Mouse (Mus musculus): ENCODE data around the gene Sh3bgr. TPM values are rescaled to one million over a fixed set of nuclear protein-coding genes. Genes with fewer than 3 reads are reported as not detected.
A peak's percentile ranks its signal among the peaks of the same experiment; 100 is the strongest.

The Sh3bgr gene
- total RNA-seq, 2 experiments from 2014 or later = 977 to 1,012 TPM

DNA sequence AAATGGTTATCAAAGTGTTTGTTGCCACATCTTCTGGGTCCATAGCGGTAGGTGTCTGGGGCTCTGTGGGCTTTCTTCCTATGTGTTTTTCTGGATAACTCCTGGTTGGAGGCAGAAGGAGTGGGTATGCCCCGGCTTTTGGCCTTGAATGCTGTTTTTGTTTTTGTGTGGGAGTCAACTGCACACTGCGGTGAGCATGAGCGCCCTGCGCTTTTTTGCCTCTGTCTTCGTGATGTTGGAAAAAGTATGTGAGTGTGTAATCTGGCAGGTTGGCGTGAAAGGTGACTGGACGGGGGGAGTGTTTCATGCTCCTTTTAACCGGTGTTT is 415 bp downstream of the Sh3bgr start:
- intact Hi-C loops (cut with DNase I; ENCODE audit: low total_unique reads) = no loop called here
- no peak for DNase-seq

DNA sequence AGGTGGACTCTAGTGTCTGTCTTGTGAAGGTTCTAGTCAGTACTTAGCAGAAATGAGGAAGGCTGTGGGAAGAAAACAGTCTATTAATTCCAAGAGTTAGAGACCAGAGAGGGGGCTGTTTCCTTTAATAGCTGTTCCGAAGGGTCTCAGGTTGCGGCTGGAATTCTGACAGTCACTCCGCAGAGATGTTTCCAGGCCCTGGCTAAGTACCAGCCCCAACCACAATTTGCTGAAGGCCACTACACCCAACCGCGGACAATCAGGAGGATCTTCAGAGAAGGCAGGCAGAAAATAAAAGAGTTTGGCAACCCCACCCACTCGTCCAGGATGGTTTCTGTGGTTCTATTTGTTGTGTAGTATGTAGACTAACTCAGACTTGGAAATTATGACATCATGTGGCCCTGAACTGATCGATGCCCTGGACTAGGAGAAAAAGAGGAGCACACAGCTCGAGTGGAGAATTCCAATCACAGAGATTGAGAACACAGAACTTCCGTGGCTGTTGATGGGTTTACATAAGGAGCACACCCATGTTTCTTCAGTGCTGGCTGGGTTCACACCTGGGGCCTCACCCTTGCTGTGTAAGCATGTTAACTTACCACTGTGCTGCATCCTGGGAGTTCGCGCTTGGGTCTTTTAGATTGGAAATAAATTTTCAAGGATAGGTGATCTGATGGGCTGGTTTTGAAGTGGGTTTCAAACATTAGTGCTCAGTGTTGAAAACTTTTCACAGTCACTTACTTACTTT is 1.4 kb downstream of the Sh3bgr start:
- intact Hi-C loops (cut with DNase I; ENCODE audit: low total_unique reads) = no loop called here
- peak; percentile 45 for DNase-seq

DNA sequence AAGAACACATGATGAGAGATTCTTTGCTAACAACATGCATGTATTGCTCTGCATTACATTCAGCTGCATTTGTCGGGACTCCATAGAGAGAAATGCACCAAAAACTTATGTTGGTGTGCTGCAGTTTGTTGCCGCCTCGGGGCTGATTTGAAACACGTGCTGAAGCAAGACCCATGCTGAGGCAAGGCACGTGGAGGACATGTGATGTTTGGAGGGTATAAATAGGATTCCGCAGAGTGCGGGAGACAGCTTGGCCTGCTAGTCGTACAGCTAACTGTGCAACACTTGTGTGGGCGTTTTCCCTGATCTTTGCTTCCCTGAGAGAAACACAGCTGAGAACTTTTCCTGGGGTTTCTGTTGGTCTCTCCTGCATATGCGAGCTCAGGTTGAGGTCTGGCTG is 9.5 kb downstream of the Sh3bgr start:
- DNase-seq = no peak
- intact Hi-C loops (cut with DNase I; ENCODE audit: low total_unique reads) = no loop called here

DNA sequence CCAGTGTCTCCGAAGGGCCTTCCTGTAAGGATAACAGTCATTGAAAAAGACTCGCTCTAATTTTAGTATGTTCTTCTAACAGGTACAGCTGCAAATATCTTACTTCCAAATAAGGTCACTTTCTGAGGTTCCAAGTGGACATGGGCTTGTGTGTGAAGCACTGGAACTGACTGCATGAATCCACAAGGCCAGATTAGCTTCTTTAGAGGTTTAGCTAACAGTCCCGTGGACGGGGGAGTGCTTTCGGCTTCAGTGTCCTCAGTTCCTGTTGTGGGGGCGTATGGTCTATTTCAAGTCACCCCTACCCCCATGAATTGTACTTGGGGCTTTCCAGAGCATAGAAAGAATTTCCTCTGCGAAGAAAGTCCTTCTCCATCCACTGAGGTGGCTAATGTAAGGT is 10.6 kb downstream of the Sh3bgr start:
- no peak for DNase-seq
- intact Hi-C loops (cut with DNase I; ENCODE audit: low total_unique reads) = no loop called here

DNA sequence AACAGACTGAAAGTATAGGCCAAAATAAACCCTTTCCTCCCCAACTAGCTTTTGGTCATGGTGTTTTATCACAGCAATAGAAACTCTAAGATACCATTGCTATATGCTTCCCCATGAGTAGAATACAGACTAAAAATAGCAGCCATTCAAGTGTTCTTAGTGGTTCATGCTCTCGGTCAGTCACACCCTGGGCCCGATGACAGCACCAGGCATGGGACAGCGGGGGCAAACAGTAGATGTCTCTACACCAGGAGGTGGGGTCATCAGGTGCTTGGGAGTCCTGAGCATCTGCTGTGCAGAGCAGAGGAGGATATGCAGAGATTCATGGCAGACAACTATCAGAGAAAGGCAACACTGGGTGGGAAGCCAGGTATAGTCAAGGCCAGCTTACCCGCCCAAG is 12.8 kb downstream of the Sh3bgr start:
- intact Hi-C loops (cut with DNase I; ENCODE audit: low total_unique reads) = no loop called here
- no peak for DNase-seq

DNA sequence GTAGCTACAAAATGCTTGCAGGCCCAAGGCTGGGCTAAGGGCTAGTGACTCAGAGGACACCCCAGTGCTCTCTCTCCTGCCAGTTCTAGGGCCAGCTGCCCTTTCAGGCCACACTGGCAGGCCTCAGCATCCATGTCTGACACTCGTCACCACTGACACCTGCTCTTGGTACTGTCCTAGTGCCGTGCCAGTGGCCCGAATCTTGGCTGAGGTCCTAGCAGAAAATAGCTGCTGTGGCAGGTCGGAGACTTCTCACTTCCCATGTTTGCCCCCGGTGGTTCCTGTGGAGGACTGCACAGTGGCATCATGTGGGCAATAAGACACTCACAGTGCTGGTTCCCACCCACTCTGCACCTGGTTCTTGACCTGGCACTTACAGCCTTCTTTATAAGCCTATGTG is 21.2 kb downstream of the Sh3bgr start:
- peak; percentile 77 for DNase-seq

DNA sequence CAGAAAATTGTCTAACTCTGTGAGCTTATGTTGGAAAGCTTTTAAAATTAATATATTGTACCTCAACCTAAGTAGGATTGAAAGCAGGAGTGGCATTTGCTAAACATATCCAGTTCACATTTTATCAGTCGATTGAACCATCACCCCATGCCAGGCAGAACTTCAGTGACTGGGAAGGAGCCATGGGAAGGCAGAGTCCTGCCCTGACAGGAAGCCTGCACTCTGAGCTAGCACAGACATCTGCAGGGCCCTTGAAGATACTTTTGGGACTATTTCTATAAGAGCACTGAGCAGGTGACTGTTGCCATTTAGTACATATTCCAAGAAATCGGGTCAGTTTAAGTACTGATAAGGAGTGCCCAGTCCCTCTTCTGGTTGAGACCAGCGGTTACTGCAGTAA is 21.7 kb downstream of the Sh3bgr start:
- no peak for DNase-seq
- intact Hi-C loops (cut with DNase I; ENCODE audit: low total_unique reads) = no loop called here

More for the DNA sequence above, 21.2 kb downstream of the Sh3bgr start:
- intact Hi-C loops (cut with DNase I; ENCODE audit: low total_unique reads) = no loop called here

DNA sequence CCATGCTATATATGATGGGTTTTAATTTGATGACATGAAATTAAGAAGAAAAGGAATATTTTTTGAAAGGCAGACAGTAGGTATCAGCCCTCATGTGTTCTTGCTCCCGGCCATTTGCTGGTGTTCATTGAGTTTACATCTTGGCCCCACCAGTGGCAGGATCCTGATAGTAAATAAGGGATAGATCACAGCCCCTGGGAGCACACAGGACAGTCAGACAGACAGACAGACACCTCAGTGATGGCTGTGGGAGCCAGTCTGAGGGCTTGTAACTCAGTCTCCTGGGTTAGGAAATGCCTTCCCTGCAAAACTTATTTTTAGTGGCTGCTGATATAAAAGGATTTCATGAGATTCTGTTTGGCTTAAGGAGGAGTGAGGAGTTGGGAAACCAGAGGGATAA is 22.2 kb downstream of the Sh3bgr start:
- DNase-seq = no peak
- intact Hi-C loops (cut with DNase I; ENCODE audit: low total_unique reads) = no loop called here

DNA sequence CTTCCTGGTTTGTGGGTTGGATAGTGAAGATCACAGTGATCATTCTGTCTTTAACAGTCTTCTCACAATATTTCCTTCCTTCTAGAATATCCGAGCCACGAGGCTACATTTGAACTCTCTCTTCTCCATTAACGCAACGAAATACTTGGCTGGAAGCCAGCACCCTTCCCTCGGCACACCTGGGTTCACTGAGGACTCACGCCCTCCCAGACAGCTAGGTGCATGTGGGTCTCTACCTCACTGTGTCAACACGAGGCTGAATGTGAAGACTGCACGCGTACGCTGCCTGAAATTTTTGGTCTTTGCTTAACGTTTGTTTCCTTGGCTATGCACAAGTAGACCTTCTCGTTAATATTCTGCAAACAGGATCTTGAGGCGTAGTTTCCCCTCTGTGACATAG is 28.2 kb downstream of the Sh3bgr start:
- no peak for DNase-seq
- intact Hi-C loops (cut with DNase I; ENCODE audit: low total_unique reads) = no loop called here

DNA sequence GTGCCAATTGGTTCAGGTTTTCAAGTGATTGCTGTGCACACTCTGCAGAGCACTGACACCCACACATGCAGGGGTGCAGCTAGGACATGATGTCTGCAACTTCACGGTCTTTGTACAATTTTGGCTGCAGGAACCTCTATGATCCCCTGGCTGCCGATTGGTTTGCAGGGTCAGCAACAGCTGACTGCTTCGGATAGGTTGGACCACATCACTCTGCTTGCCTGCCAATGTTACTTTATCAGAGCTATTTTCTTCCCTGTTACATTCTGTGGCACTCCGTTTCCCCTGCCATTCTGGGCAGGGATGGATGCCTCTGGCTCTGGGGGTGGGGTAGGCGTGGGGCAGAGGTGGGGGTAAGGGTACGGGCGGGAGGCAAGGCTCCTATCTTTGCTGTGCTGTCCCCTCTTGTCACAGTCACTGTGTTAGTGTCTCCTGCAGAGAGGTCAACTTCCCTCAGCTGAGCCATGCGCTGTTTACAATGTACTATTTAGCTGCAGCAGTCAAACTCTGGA is 28.9 kb downstream of the Sh3bgr start:
- intact Hi-C loops (cut with DNase I; ENCODE audit: low total_unique reads) = no loop called here
- DNase-seq = peak; percentile 13

DNA sequence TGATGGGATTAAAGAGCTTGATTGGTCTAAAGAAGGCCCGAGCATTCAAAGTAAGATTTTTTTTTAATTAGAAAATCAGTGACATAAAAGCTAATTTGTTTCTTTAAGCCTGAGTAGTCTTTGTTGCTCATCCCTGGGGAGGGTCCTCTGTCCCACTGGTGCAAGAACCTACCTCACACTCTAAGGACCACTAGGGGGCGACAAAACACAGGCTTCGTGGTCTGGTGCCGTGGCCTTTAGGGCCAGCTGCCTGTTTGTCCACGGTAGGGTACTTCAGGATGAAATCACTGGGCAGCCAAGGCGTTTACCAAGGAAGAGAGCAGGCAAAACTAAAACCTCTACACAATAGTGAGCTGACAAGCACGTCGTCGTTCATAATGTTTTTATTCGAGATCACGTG is 30.2 kb downstream of the Sh3bgr start:
- intact Hi-C loops (cut with DNase I; ENCODE audit: low total_unique reads) = loop anchor here (2.0 kb wide), 1 partner anchor 114 kb away; no protein-coding TSS in a partner anchor
- DNase-seq = peak; percentile 70

DNA sequence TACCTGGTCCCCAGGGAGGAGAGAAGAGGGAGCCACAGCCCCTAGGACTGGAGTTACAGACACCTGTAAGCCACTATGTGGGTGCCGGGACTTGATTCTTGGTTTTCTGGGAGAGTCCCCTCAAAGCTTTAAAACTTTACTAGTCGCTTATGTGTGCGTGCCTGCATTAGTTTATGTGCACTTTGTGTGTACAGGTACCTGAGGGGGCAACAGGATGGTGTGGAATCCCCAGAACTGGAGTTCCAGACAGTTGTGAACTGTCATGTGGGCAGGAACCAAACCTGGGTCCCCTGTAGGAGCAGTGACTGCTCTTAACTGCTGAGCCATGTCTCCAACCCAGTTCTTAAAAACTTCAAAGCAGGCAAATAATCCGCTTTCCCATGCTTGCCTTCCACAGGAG is 31.0 kb downstream of the Sh3bgr start:
- no peak for DNase-seq
- intact Hi-C loops (cut with DNase I; ENCODE audit: low total_unique reads) = loop anchor here (2.0 kb wide), 1 partner anchor 114 kb away; no protein-coding TSS in a partner anchor

DNA sequence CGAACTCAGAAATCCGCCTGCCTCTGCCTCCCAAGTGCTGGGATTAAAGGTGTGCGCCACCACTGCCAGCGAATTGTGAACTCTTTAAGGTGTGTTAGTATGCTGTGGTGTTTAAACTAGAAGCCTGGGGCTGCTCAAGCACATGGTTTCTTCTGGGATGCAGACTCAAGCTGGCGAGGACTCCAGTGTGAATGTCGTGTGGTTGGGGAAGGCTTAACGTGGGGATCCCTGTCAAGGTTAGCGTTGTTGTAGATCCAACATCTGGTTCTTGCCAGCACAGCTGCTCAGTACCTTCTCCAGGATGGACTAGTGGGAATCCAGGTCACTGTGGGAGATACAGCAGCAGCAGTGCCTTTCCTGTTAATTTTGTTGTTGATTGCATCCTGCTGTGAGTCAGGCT is 31.7 kb downstream of the Sh3bgr start:
- no peak for DNase-seq
- intact Hi-C loops (cut with DNase I; ENCODE audit: low total_unique reads) = loop anchor here (2.0 kb wide), 1 partner anchor 113 kb away; no protein-coding TSS in a partner anchor

DNA sequence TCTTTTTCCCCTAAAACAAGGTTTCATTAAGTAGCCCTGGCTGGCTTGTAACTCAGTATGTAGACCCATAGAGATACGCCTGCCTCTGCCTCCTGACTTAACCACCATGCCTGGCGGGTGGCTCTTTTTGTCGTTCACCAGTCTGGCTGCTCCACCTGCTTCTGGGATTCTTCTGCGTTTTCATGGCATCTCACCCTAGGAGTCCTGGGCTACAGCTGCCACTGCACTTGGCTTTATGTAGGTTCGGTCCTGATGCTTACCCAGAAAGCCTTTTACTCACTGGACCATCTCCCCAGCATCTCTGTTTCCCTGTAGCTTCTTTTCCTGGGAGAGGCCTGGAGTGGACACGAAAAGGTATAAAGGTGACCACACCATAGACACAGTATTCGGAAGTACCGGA is 33.7 kb downstream of the Sh3bgr start:
- intact Hi-C loops (cut with DNase I; ENCODE audit: low total_unique reads) = no loop called here
- DNase-seq = no peak

DNA sequence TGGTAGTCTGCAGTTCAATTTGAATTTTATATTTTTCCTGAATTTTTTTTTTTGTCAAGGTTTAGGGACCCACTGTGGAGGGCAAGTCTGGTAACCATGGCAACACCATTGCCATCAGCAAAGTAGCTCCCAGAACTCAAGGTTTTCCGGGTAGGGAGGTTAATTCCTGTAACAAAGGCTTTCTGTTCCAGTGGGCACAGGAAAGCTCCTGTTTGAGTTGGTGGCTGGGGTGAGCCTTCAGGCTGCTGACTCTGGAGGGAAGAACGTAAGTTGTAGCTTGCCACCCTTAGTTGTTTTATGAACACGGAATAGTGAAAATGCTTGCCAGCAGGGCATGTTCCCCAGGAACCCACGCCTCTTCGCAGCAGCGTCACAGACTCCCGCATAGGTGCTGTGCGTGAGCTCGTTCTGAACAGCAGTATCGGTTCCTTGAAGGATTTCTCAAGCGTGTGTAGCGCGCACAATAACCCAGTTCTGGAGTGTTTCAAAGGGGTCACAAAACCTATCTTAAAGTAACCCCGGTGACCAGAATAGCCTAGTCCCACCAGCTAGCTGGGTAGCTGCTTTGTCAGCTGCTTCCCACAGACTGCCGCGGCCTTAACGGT is 35.2 kb downstream of the Sh3bgr start, which contains the start of gene B3galt5:
B3galt5 (plus strand) TSS at position 436 of the 605 bp plus-strand sequence.
- no peak for DNase-seq
- intact Hi-C loops (cut with DNase I; ENCODE audit: low total_unique reads) = no loop called here

DNA sequence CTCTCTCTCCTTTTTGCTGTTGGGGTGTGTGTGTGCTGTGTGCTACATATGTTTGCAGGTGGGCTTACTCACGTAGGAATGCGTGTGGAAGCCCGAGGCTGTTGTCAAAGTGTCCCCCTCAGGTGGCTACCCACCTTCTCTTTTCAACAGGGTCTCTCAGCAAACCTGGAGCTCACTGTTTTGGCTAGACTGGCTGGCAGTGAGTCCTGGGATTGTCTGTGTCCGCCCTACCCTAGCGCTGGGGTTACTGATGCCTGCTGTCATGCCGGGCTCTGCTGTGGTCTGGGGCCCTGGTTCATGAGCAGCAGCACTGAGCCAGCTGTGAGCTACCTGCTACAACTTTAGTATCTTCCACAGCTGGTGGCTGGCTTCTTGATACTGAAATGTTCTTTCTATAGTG is 44.2 kb downstream of the Sh3bgr start:
- intact Hi-C loops (cut with DNase I; ENCODE audit: low total_unique reads) = no loop called here
- DNase-seq = no peak

DNA sequence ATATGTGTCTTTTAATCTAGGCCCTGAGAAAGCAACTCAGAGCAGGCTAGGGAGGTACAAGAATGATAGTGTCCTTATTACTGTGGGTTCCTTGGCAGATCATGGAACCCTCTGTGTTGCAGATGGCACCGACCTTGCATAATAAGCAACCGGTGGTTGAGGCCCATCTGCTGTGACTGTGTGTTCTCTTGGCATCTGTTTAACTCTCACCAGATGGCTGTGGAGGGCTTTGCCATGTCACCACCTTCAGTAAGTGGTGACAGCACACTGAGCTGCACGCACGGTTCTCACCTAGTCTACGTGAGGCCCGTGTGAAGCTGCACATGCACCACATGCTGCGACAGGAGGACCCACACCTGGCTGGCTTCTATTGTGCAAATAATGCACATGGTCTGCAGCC is 49.4 kb downstream of the Sh3bgr start:
- intact Hi-C loops (cut with DNase I; ENCODE audit: low total_unique reads) = no loop called here
- no peak for DNase-seq

DNA sequence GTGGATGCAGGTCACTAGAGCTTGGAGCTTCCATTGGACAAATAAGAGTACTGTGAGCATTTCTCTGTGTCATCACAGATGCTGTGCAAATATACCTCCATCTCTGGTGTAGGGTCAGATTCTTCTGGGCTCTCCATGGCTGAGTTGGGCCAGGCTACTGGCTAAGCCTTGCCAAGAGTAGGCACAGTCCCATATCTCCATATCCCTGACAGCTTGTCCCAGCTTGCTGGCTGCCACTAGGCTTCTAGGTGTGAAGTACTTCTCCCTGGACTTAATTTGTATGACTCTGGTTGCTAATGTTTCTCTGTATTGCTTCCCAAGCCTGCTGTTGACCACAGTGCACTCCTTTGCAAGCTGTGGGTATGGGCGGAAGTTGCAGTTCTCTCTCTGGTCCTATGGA is 51.9 kb downstream of the Sh3bgr start:
- no peak for DNase-seq
- intact Hi-C loops (cut with DNase I; ENCODE audit: low total_unique reads) = no loop called here

DNA sequence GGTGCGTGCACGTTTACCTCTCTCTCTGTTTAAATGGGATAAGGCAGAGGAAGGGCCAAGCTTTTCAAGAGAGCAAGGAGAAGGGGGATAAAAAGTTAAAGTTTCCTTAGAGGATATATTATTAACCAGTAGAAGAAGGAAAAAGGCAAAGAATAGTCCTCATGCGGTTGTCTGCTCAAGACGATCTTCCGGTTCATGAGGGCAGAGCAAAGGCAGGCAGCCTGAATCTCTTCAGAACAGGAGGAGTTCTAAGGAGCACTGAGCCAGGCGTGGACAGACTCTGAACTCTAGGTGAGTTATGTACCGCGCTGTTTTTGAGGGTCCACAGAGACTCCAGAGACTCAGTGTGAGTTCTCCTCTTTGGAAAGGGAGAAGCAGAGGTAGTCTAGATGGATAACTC is 58.2 kb downstream of the Sh3bgr start:
- intact Hi-C loops (cut with DNase I; ENCODE audit: low total_unique reads) = no loop called here
- no peak for DNase-seq

DNA sequence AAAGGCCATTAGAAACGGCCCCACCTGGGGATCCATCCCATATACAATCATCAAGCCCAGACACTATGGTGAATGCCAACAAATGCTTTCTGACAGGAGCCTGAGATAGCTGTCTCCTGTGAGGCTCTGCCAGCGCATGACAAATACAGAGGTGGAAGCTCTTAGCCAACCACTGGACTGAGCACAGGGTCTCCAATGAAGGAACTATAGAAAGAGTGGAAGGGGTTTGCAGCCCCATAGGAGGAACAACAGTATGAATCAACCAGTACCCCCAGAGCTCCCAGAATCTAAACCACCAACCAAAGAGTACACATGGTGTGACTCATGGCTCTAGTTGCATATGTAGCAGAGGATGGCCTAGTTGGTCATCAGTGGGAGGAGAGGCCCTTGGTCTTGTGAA is 71.5 kb downstream of the Sh3bgr start:
- intact Hi-C loops (cut with DNase I; ENCODE audit: low total_unique reads) = no loop called here
- no peak for DNase-seq

DNA sequence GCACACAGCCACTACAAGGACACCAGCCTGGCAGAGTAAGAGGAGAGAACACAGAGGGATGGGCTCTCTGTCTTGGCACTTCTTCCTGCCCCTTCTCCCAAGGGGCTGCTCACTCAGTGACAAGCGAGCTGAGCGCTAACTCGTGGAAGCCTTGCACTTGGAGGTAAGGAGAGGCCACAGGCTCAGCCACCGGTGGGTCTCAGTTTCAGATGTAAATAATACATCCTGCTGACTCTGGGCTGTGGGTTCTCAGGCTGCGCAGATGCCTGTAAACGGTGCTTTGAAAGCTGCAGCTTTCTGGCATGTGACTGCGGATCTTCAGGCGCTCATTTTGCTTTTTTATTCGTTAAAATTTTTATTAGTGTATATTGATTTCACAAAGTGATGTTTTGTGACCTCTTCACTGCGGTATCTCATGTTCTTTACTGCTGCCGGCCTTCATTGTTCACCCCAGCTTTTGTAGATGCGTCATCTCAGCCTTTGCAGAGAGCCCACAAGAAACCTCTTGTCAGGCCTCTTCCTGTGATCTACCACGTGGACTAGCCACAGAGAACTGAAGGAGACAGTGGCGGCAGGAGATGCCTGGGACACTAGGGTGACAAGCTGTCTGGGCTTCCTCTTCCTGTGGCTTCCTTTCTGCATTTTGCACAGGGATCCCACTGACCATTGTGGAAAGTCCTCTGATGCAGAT is 72.8 kb downstream of the Sh3bgr start:
- intact Hi-C loops (cut with DNase I; ENCODE audit: low total_unique reads) = no loop called here
- no peak for DNase-seq
